Mouse (Mus musculus) erythroblast, embryonic 14.5 days (primary cell): ENCODE results near the gene Kdm5a. TPM values are rescaled to one million over a fixed set of nuclear protein-coding genes. Genes with fewer than 3 reads are reported as not detected.
A peak's percentile ranks its signal among the peaks of the same experiment; 100 is the strongest.

ENCODE experiments used
- H3K27me3 ChIP-seq: 2 replicates; pipeline ENCODE4 v1.6.1; 2012; ENCODE audit warnings: inconsistent platforms; ENCODE audit not compliant: control insufficient read depth
- H3K36me3 ChIP-seq: 2 replicates; pipeline ENCODE4 v1.6.1; 2012; ENCODE audit warnings: mild to moderate bottlenecking, inconsistent platforms; ENCODE audit not compliant: control insufficient read depth
- H3K4me1 ChIP-seq: 2 replicates; pipeline ENCODE4 v1.6.1; 2012; ENCODE audit warnings: inconsistent platforms; ENCODE audit not compliant: control insufficient read depth
- H3K4me3 ChIP-seq: replicated peaks from 2 replicates; pipeline ENCODE3; 2012; ENCODE audit warnings: moderate library complexity, mild to moderate bottlenecking, inconsistent platforms
- H3K9me3 ChIP-seq: 2 replicates; pipeline ENCODE4 v1.6.1; 2012; ENCODE audit warnings: low read length, inconsistent platforms, mixed read lengths; ENCODE audit not compliant: control insufficient read depth
- GATA1 ChIP-seq: IDR thresholded peaks from 2 replicates; pipeline ENCODE4 v1.6.1; 2012; ENCODE audit warnings: low read length, inconsistent platforms, mixed read lengths
- TAL1 ChIP-seq: IDR thresholded peaks from 3 replicates; pipeline ENCODE4 v1.6.1; 2012; ENCODE audit warnings: low read length, inconsistent platforms, mixed read lengths
- polyA plus RNA-seq: library from polyadenylated mRNA; stranded (reverse); fragments of >175 nt; gene quantifications from 2 replicates; pipeline ENCODE4 v1.2.3, GENCODE M21; 2012

Kdm5a gene
- polyA plus RNA-seq, 1 experiment: 0.52 TPM

DNA sequence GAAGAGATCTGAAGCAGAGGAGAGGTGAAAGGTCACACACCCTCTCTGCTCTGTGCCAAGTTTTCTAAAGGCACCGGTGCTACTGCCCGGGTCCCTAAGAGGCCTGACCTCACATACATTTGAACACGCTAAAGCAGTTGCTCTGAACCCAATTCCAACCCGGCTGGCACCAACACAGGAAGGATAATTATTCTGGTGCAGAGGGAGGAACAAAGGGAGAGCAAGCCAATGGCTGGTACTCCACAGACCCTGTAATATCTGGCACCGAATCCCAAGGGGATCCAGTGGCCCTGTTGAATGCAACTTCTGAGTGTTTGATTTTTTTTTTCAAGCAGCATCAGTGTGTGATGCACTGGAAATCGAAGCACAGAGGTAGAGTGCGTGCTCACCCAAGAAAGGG, 127.1 kb downstream of the Kdm5a start:
- TF ChIP-seq GATA1 (no peak), TAL1 (no peak)
- H3K4me1 ChIP-seq: peaks cover 22% of the 10 kb centered on the region
- H3K27me3 ChIP-seq: peaks cover 82% of the 10 kb centered on the region
- no peaks in the 10 kb centered on the region for H3K36me3 ChIP-seq
- peaks cover 15% of the 10 kb centered on the region; the same call in 1 of the 2 replicates for H3K9me3 ChIP-seq
- H3K4me3 ChIP-seq: no peak overlapping the region

DNA sequence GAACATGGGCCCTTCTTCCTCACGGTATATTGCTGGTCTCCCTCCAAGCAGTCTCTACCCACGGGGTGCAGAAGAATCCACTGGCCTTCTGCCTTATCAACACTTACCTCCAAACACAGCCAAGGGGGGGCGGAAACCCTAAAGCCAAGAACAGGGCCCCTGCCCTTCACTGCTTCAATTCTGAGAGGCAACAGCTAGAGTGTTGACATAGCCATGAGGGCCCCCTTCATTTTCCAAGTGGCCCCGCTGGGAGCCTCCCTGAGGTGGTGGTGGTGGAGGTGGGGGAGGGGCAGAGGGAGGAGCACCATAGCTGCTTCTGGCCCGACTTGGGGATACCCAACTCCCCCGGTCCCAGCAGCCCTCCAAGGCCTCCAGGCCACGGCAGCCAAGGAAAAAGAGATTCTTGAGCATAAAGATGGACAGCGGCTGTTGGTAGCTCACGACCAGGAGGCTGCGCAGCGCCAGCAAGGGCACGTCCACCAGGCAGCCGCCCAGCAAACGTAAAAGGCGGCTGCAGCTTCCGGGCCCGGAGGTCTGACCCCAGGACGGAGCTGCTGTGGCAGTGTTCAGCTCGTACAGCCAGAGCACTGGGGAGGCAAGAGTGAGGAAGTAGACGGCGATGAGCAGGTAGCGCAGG, 128.1 kb downstream of the Kdm5a start:
- H3K36me3 ChIP-seq: no peaks in the 10 kb centered on the region
- H3K9me3 ChIP-seq: peaks cover 15% of the 10 kb centered on the region; the same call in 1 of the 2 replicates
- peaks cover 19% of the 10 kb centered on the region for H3K4me1 ChIP-seq
- TF ChIP-seq GATA1: no peak
- TF ChIP-seq TAL1: no peak
- H3K27me3 ChIP-seq: peaks cover 90% of the 10 kb centered on the region
- H3K4me3 ChIP-seq: no peak overlapping the region

DNA sequence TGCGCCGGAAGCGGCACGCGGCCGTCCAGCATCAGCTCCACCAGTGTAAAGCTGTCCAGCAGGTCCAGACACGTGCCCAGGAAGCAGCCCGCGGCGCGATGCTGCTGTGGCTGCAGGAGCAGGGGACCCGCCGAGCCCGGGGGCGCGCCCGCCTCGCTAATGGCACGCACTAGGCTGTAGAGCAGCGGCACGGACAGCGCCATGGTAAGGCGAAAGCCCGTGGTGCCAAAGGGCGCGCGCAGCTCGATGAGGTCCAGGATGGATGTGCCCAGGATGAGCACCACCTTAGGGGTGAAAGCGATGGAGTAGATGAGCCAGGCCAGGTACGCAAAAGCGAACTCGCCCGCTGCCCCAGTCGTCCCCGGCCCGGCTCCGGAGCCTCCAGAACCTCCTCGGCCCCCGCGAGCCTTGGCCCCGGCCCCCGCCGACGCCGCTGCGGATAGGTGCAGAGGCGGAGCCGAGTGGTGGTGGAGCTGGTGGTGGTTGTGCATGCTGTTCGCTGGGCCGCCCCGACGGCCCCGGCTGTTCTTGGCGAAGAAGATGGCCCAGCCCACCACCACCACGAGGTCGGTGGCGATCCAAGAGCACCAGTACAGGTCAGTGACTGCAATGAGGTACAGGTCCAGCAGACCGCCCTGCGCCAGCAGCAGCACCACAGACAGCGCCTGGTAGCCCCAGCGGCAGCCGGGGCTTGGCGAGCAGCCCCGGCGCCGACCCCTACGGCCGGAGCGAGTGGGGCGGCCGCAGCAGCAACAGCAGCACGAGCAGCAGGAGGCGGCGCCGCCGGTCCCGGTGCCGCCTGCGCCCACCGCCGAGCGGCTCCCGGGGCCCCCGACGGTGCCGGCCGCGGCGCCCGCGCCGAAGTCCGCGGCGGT, 128.8 kb downstream of the Kdm5a start:
- H3K4me3 ChIP-seq: no peak overlapping the region

DNA sequence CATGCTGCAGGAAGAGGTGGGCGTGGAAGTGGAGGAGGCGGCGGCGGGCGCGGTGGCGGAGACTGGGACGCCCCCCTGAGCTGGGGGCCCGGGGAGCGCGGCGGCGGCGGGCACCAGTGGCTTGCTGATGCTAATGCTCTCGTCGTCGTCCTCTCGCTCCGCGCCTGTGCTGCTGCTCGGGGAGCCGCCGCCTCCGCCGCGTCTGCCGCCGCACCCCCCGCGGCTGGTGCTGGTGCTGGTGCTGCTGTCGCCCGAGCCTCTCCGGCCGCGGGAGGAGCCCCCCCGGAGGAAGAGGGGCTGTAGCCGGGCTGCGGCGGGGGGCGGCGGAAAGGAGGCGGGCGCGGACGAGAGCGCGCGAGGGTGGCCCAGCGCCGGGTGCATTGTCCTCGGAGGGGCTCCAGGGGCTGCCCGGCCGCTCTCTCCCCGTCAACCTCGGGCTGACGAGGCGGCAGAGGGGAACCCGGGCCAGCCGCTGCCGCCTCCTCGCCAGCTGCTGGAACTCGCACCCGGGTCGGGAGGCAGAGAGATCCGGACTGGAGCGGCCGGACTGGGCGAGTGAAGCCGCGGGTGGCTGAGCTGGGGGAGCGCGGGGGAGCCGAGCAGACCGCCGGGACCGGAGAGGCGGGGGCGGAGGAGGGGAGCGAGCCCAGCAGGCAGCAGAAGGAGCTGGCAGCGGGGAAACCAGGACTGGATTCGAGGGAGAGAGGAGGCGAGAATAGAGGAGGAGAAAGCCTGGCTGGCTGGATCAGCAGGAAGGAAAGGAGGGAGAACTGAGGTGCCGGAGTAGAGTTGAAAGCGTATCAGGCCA, 129.7 kb downstream of the Kdm5a start, which contains the start of gene Tmem121b:
Tmem121b (minus strand) TSS at position 434 of the 808 bp plus-strand sequence.
- peaks cover 15% of the 10 kb centered on the region; the same call in 1 of the 2 replicates for H3K9me3 ChIP-seq
- peaks cover 17% of the 10 kb centered on the region for H3K4me1 ChIP-seq
- H3K36me3 ChIP-seq: no peaks in the 10 kb centered on the region
- peak within 1 kb of the TSS; percentile 29 for H3K4me3 ChIP-seq
- TF ChIP-seq TAL1 (no peak), GATA1 (no peak)
- peaks cover 86% of the 10 kb centered on the region for H3K27me3 ChIP-seq

More for the DNA sequence above, 128.8 kb downstream of the Kdm5a start:
- Histone ChIP-seq H3K9me3 (peaks cover 15% of the 10 kb centered on the region; the same call in 1 of the 2 replicates), H3K27me3 (peaks cover 91% of the 10 kb centered on the region), H3K36me3 (no peaks in the 10 kb centered on the region), H3K4me1 (peaks cover 17% of the 10 kb centered on the region)
- TF ChIP-seq GATA1 (no peak), TAL1 (no peak)

Other genes with a start within 250 kb of the Kdm5a start
- gene D330020A13Rik, start 69.8 kb upstream of the Kdm5a start, polyA plus RNA-seq: not detected in 2 replicates
- 0.05 and 0.07 TPM in 2 replicates for gene B4galnt3, start 69.6 kb upstream of the Kdm5a start, polyA plus RNA-seq
- 0.93 and 0.95 TPM in 2 replicates for gene Ccdc77, start 250 bp downstream of the Kdm5a start, polyA plus RNA-seq
- 0.53 and 0.60 TPM in 2 replicates for gene Il17ra, start 99.1 kb downstream of the Kdm5a start, polyA plus RNA-seq
- gene Tmem121b, start 129.7 kb downstream of the Kdm5a start, polyA plus RNA-seq: not detected in 2 replicates
- gene Hdhd5, start 167.2 kb downstream of the Kdm5a start, polyA plus RNA-seq: 0.69 and 0.78 TPM in 2 replicates